Mouse (Mus musculus): Measurements from ENCODE around the gene Ezr. TPM values are rescaled to one million over a fixed set of nuclear protein-coding genes. Genes with fewer than 3 reads are reported as not detected.

Ezr gene
- polyA plus RNA-seq, 1 experiment = 123 TPM

DNA sequence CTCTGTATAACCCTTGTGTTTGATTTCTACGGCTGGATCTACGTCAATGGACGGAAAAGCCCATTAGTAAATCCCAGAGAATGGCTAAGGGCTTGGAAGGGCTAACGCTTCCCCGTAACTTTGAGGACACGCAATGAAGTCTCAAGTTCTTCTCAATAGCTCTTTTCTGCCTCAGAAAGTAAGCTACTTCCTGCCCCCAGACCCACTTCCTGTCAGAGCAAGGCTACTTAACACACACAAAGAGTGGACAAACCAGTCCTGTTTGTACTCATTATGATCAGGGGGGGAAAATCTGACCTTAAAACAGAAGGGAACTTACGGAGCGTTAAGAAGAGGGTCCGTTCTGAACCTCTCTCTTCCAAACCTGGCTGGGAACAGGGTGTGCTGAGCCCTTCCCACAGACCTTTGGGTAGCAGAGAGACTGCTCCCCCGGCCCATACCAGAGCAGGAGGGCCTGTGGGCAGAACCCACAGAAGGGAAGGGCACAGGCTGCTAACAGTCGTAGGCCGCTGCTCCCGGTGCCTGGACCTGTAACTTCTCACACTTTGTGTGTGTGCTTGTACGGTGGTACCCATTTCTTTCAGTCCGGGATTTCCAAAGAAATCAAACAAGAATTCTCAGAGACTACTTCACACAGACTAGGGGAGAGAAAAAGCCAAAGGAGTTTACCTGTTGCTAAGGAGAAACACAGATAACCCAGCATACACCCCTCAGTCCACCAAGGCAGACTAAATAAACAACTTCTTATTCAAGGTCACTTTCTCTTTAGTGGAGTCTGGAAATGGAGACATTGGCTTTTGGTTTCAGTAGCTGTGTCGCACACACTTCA is 10.7 kb downstream of the Ezr start:
- Histone ChIP-seq H3K9me3 (no peaks in the 10 kb centered on the region), H3K27me3 (replicated peaks) (no peaks in the 10 kb centered on the region), H3K4me1 (peaks cover 75% of the 10 kb centered on the region), H3K4me3 (replicated peaks) (no peak overlapping the region), H3K36me3 (replicated peaks; ENCODE audit: low read length) (peaks cover 15% of the 10 kb centered on the region)
- no peak for TF ChIP-seq FLI1 (IDR thresholded peaks at IDR 0.05; ENCODE audit: low read length)
- no peak for TF ChIP-seq GATA1 (IDR thresholded peaks at IDR 0.05; ENCODE audit: borderline replicate concordance, low read length)

DNA sequence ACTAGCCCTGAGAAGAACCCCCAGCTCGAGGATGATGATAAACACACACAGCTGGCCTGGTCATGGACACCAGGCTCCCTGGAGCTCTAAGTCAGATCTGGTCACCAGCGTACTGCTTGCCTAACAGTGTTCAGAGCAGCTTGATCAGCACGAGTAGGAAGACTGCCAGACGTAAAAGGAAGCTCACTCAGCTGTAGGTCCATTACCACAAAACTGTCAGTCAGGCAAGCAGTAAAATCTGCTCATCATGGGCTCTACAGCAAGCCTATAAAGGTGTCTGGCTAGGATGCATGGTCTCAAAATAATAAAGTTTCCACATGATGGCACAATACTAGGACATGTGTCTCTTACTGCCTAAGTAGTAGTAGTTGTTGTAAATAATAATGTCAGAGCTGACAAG is 13.0 kb downstream of the Ezr start:
- TF ChIP-seq FLI1 (IDR thresholded peaks at IDR 0.05; ENCODE audit: low read length) = no peak
- no peak for TF ChIP-seq GATA1 (IDR thresholded peaks at IDR 0.05; ENCODE audit: borderline replicate concordance, low read length)
- no peaks in the 10 kb centered on the region for H3K27me3 ChIP-seq (replicated peaks)
- no peaks in the 10 kb centered on the region for H3K9me3 ChIP-seq
- H3K4me1 ChIP-seq = peaks cover 85% of the 10 kb centered on the region
- H3K4me3 ChIP-seq (replicated peaks) = no peak overlapping the region
- H3K36me3 ChIP-seq (replicated peaks; ENCODE audit: low read length) = peaks cover 14% of the 10 kb centered on the region

DNA sequence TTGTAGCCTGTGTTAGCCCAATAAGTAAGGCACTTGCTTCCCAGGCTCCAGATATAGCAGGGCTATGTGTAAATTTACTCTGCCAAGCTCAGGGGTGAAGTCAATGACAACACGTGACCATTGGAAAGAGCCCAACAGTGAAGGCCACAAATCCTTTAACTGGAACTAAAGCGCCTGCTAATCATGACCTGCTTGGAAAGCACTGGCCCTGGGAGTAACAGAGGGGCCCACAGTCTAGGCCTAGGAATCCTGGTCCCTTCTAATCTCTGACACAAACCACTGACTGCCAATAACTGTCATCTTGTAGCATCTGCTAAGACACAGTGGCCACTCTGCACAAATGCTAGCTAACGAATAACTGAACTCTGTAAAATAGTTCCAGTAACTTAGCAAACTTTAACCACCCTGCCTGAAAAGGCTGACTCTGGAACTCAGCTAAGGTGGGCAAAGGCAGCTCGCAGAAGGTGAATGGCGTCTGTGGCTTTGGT is 14.2 kb downstream of the Ezr start:
- Histone ChIP-seq H3K36me3 (replicated peaks; ENCODE audit: low read length) (peaks cover 5% of the 10 kb centered on the region), H3K4me3 (replicated peaks) (no peak overlapping the region), H3K9me3 (no peaks in the 10 kb centered on the region), H3K4me1 (peaks cover 72% of the 10 kb centered on the region), H3K27me3 (replicated peaks) (no peaks in the 10 kb centered on the region)
- TF ChIP-seq GATA1 (IDR thresholded peaks at IDR 0.05; ENCODE audit: borderline replicate concordance, low read length) = no peak
- TF ChIP-seq FLI1 (IDR thresholded peaks at IDR 0.05; ENCODE audit: low read length) = no peak

DNA sequence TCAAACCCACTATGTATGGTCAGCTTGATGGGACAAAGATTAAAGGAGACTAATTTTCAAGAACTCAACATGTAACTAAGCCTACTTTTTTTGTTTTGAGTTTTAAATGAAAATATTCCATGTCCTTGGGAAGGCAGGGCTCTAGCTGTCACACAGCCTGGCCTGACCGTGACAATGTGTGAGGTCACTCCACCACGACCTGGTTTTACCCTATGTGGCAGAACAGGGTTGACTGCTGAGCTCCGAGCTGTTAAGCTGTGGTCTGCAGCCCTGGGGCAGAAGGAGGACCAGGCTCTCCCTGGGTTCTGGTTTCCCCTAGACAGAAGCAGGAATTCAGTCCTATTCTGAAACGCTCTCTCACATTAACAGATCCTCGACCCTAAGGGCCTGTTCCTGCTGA is 14.8 kb downstream of the Ezr start:
- Histone ChIP-seq H3K9me3 (no peaks in the 10 kb centered on the region), H3K4me3 (replicated peaks) (no peak overlapping the region), H3K36me3 (replicated peaks; ENCODE audit: low read length) (peaks cover 4% of the 10 kb centered on the region), H3K27me3 (replicated peaks) (no peaks in the 10 kb centered on the region), H3K4me1 (peaks cover 67% of the 10 kb centered on the region)
- TF ChIP-seq GATA1 (IDR thresholded peaks at IDR 0.05; ENCODE audit: borderline replicate concordance, low read length) (no peak), FLI1 (IDR thresholded peaks at IDR 0.05; ENCODE audit: low read length) (no peak)

DNA sequence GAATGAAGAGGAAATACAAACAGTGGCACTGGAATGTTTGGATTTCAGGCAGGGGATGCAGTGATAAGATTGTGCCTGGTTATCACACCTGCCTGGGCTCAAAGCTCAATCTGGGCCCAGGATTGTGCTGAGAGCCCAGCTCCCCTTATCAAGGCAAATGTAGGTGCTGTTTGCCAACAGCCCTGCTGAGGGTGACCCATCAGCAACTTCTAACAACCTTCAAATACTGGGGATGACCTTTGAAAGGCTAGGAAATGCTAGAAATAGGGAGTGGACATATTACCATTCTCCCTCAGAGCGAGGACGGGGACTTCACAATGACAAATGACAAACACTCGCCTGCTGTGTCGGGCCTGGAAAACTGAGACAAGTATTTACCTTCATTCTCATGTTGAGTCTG is 15.8 kb downstream of the Ezr start:
- Histone ChIP-seq H3K36me3 (replicated peaks; ENCODE audit: low read length) (peaks cover 4% of the 10 kb centered on the region), H3K4me3 (replicated peaks) (no peak overlapping the region), H3K27me3 (replicated peaks) (no peaks in the 10 kb centered on the region), H3K9me3 (no peaks in the 10 kb centered on the region), H3K4me1 (peaks cover 57% of the 10 kb centered on the region)
- no peak for TF ChIP-seq FLI1 (IDR thresholded peaks at IDR 0.05; ENCODE audit: low read length)
- TF ChIP-seq GATA1 (IDR thresholded peaks at IDR 0.05; ENCODE audit: borderline replicate concordance, low read length) = no peak

DNA sequence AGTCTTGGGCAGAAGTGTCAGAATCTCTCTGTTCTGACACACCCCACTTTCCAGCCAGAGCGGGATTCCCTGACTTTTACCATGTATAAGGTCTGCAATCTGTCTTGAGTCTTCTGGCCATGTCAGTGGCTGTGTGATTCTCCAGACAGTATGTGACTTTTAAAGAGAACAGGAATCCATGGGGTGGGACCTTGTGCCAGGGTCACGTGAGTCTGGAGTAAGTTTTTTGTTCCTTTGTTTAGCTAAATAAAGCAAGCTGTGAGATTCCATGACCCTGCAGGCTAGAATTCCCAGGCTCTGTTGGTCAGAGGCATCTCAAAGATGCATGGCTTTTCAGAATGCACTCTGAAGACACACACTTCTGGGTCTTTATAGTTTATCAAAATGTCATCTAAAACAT is 16.7 kb downstream of the Ezr start:
- peaks cover 49% of the 10 kb centered on the region for H3K4me1 ChIP-seq
- H3K9me3 ChIP-seq = no peaks in the 10 kb centered on the region
- H3K27me3 ChIP-seq (replicated peaks) = no peaks in the 10 kb centered on the region
- H3K4me3 ChIP-seq (replicated peaks) = no peak overlapping the region
- peaks cover 4% of the 10 kb centered on the region for H3K36me3 ChIP-seq (replicated peaks; ENCODE audit: low read length)
- TF ChIP-seq GATA1 (IDR thresholded peaks at IDR 0.05; ENCODE audit: borderline replicate concordance, low read length) (no peak), FLI1 (IDR thresholded peaks at IDR 0.05; ENCODE audit: low read length) (no peak)

DNA sequence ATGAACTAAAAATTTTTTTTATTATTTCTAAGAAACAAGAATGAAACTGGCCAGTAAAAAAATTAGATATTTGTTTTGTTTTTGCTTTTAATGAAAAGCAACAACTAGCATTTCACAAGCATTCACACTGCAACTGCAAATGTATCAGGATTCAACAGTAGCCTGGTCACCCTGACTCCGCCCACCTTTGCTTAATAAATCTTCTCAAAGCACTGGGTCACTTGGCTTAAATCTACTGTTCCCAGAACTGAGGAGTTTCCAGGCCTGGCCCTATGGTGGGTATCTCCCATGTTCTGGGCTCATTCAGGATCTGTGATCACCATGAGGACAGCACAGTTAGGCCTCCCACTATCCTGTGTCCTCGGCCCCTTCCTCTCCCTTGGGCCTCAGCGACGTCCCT is 17.9 kb downstream of the Ezr start:
- Histone ChIP-seq H3K9me3 (no peaks in the 10 kb centered on the region), H3K36me3 (replicated peaks; ENCODE audit: low read length) (peaks cover 4% of the 10 kb centered on the region), H3K27me3 (replicated peaks) (no peaks in the 10 kb centered on the region), H3K4me1 (peaks cover 44% of the 10 kb centered on the region), H3K4me3 (replicated peaks) (no peak overlapping the region)
- TF ChIP-seq GATA1 (IDR thresholded peaks at IDR 0.05; ENCODE audit: borderline replicate concordance, low read length) (no peak), FLI1 (IDR thresholded peaks at IDR 0.05; ENCODE audit: low read length) (no peak)

DNA sequence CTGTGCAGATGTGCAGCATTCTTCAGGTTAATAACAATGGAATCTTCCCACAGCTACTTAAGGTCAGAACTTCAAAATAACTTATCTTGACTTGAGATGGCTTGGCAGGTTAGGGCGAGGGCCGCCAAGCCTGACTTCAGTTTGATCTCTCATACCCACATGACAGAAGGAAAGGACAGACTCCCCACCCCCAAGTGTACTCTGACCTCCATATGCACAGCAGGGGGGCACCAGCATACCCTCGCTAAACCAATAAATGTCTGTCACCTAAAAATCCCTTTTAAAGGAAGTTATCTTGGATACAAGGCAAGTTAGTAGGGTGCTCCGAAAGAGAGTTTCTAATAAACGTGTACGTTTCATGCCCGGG is 18.4 kb downstream of the Ezr start:
- TF ChIP-seq GATA1 (IDR thresholded peaks at IDR 0.05; ENCODE audit: borderline replicate concordance, low read length) (no peak), FLI1 (IDR thresholded peaks at IDR 0.05; ENCODE audit: low read length) (no peak)
- Histone ChIP-seq H3K27me3 (replicated peaks) (no peaks in the 10 kb centered on the region), H3K4me3 (replicated peaks) (no peak overlapping the region), H3K36me3 (replicated peaks; ENCODE audit: low read length) (peaks cover 7% of the 10 kb centered on the region), H3K4me1 (peaks cover 38% of the 10 kb centered on the region), H3K9me3 (no peaks in the 10 kb centered on the region)

DNA sequence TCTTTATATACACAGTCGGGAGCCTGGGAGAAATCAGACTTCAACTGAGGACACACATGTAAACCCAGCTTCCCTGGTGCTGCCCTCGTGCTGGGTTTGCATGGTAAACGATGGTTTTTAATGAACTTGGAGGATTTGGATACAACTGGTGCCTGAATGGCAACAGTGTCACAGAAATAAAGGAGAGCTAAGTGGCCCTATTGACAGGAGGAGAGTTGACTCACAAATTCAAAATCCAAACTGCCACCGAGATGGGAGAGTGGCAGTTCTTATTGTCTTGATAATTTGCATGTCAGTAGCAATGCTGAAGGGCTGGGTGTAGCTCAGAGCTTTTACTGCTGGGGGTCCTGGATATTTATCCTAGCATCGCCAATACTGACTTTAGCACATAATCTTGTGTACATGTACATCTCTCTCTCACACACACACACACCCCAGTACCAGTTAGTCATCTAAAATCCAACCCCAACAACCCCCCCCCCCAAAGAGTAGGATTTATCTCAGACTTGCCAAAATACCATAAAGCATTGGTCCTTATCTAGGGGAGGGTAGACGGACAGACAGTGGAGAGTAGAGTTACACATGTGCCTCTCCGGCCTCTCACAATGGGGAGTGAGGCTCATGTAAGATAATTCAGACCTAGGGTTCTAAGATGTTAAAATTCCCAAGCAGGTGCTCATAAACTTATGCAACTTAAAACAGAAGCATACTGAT is 18.9 kb downstream of the Ezr start:
- Histone ChIP-seq H3K27me3 (replicated peaks) (no peaks in the 10 kb centered on the region), H3K9me3 (no peaks in the 10 kb centered on the region), H3K36me3 (replicated peaks; ENCODE audit: low read length) (peaks cover 12% of the 10 kb centered on the region), H3K4me1 (peaks cover 33% of the 10 kb centered on the region), H3K4me3 (replicated peaks) (no peak overlapping the region)
- TF ChIP-seq GATA1 (IDR thresholded peaks at IDR 0.05; ENCODE audit: borderline replicate concordance, low read length) (no peak), FLI1 (IDR thresholded peaks at IDR 0.05; ENCODE audit: low read length) (no peak)

DNA sequence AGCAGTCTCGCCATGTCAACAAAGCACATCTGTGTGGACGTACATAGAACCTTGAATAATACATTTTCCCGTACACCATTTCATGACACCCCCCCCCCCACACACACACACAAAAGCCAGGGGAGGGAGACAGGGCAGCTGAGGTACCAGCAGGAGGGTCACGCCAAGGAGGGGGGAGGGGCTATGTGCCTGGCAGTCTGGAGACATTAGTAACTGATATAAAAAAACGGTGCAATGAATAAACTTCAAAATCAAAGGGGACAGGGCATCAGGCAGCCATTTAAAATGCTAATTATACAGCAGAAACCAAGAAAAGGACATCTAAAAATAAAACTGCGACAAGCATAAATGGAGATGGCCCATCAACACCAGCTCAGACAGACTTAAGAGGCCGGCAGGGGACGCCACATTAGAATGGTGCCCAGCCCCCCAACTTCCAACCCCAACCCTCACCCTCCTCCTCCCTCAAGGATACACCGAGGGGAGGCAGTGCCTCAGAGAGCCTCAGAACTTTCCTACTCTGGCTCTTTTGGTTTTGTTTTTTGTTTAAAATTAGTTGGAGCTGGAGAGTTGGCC is 22.8 kb downstream of the Ezr start:
- no peak for TF ChIP-seq GATA1 (IDR thresholded peaks at IDR 0.05; ENCODE audit: borderline replicate concordance, low read length)
- no peak for TF ChIP-seq FLI1 (IDR thresholded peaks at IDR 0.05; ENCODE audit: low read length)
- peaks cover 10% of the 10 kb centered on the region for H3K4me1 ChIP-seq
- no peak overlapping the region for H3K4me3 ChIP-seq (replicated peaks)
- H3K9me3 ChIP-seq = no peaks in the 10 kb centered on the region
- peaks cover 46% of the 10 kb centered on the region for H3K36me3 ChIP-seq (replicated peaks; ENCODE audit: low read length)
- no peaks in the 10 kb centered on the region for H3K27me3 ChIP-seq (replicated peaks)

All from megakaryocyte, embryonic 14.5 days (primary cell).